Mouse (Mus musculus): ENCODE measurements at regions not wholly inside any gene's neighbourhood (a gene's known extent, or its start where the extent isn't known, plus 50 kb on each side); places are given as distances from the start of the nearest gene placed in this dataset.

- no peaks in the 10 kb centered on the region for H3K4me1 ChIP-seq (ENCODE audit: control insufficient read depth, insufficient read depth, low read length)
- H3K4me2 ChIP-seq (ENCODE audit: low read depth) = no peak overlapping the region
- no peak for DNase-seq (ENCODE audit: low spot score)
- H3K27me3 ChIP-seq (ENCODE audit: control insufficient read depth, insufficient read depth, low read length) = no peaks in the 10 kb centered on the region
- H3K36me3 ChIP-seq (ENCODE audit: control insufficient read depth, insufficient read depth, low read length) = no peaks in the 10 kb centered on the region
- no peak overlapping the region for H3K9ac ChIP-seq (ENCODE audit: low read length)
- H3K9me3 ChIP-seq (ENCODE audit: control insufficient read depth, low read length) = no peaks in the 10 kb centered on the region
- no peak for ATAC-seq (ENCODE audit: insufficient read depth, low FRiP score, low TSS enrichment)
- no peak overlapping the region for H3K4me3 ChIP-seq (ENCODE audit: low read depth, low read length)
- 91% methylated on average over 3 of the region's 3 CpGs for WGBS
- no peak overlapping the region for H3K27ac ChIP-seq (ENCODE audit: low read depth, low read length)
Observed at GRCm38 (mm10) chr11:40624126-40624778, 70.8 kb downstream of the Mat2b start.

GRCm38 (mm10) chr11:40620036-40620435 is 75.0 kb downstream of the Mat2b start:
- Histone ChIP-seq H3K36me3 (ENCODE audit: control insufficient read depth, insufficient read depth, low read length) (no peaks in the 10 kb centered on the region), H3K27ac (ENCODE audit: low read depth, low read length) (no peak overlapping the region), H3K4me2 (ENCODE audit: low read depth) (no peak overlapping the region), H3K27me3 (ENCODE audit: control insufficient read depth, insufficient read depth, low read length) (no peaks in the 10 kb centered on the region), H3K9ac (ENCODE audit: low read length) (no peak overlapping the region), H3K4me1 (ENCODE audit: control insufficient read depth, insufficient read depth, low read length) (no peaks in the 10 kb centered on the region), H3K4me3 (ENCODE audit: low read depth, low read length) (no peak overlapping the region), H3K9me3 (ENCODE audit: control insufficient read depth, low read length) (no peaks in the 10 kb centered on the region)
- 76% methylated on average over 7 of the region's 7 CpGs for WGBS
- ATAC-seq (ENCODE audit: insufficient read depth, low FRiP score, low TSS enrichment) = no peak
- no peak for DNase-seq (ENCODE audit: low spot score)

- ATAC-seq (ENCODE audit: insufficient read depth, low FRiP score, low TSS enrichment) = no peak
- H3K4me3 ChIP-seq (ENCODE audit: low read depth, low read length) = no peak overlapping the region
- H3K9me3 ChIP-seq (ENCODE audit: control insufficient read depth, low read length) = no peaks in the 10 kb centered on the region
- H3K36me3 ChIP-seq (ENCODE audit: control insufficient read depth, insufficient read depth, low read length) = no peaks in the 10 kb centered on the region
- peaks cover 15% of the 10 kb centered on the region for H3K4me1 ChIP-seq (ENCODE audit: control insufficient read depth, insufficient read depth, low read length)
- WGBS = 95% methylated on average over 9 of the region's 9 CpGs
- H3K9ac ChIP-seq (ENCODE audit: low read length) = no peak overlapping the region
- no peak overlapping the region for H3K27ac ChIP-seq (ENCODE audit: low read depth, low read length)
- no peak overlapping the region for H3K4me2 ChIP-seq (ENCODE audit: low read depth)
- no peaks in the 10 kb centered on the region for H3K27me3 ChIP-seq (ENCODE audit: control insufficient read depth, insufficient read depth, low read length)
- no peak for DNase-seq (ENCODE audit: low spot score)
Observed at GRCm38 (mm10) chr11:40603008-40603407, 92.0 kb downstream of the Mat2b start.

- Histone ChIP-seq H3K27ac (ENCODE audit: low read depth, low read length) (no peak overlapping the region), H3K4me1 (ENCODE audit: control insufficient read depth, insufficient read depth, low read length) (peaks cover 15% of the 10 kb centered on the region), H3K9me3 (ENCODE audit: control insufficient read depth, low read length) (no peaks in the 10 kb centered on the region), H3K4me2 (ENCODE audit: low read depth) (no peak overlapping the region), H3K27me3 (ENCODE audit: control insufficient read depth, insufficient read depth, low read length) (no peaks in the 10 kb centered on the region), H3K4me3 (ENCODE audit: low read depth, low read length) (no peak overlapping the region), H3K36me3 (ENCODE audit: control insufficient read depth, insufficient read depth, low read length) (no peaks in the 10 kb centered on the region), H3K9ac (ENCODE audit: low read length) (no peak overlapping the region)
- WGBS = 0% methylated on average over 1 of the region's 1 CpGs
- ATAC-seq (ENCODE audit: insufficient read depth, low FRiP score, low TSS enrichment) = no peak
- DNase-seq (ENCODE audit: low spot score) = peak; percentile 33
Observed at GRCm38 (mm10) chr11:40601572-40601909, 93.5 kb downstream of the Mat2b start.

GRCm38 (mm10) chr11:40600773-40601571 is 94.0 kb downstream of the Mat2b start:
- Histone ChIP-seq H3K4me1 (ENCODE audit: control insufficient read depth, insufficient read depth, low read length) (peaks cover 15% of the 10 kb centered on the region), H3K36me3 (ENCODE audit: control insufficient read depth, insufficient read depth, low read length) (no peaks in the 10 kb centered on the region), H3K9me3 (ENCODE audit: control insufficient read depth, low read length) (no peaks in the 10 kb centered on the region), H3K4me3 (ENCODE audit: low read depth, low read length) (no peak overlapping the region), H3K27me3 (ENCODE audit: control insufficient read depth, insufficient read depth, low read length) (no peaks in the 10 kb centered on the region), H3K27ac (ENCODE audit: low read depth, low read length) (no peak overlapping the region), H3K9ac (ENCODE audit: low read length) (no peak overlapping the region), H3K4me2 (ENCODE audit: low read depth) (0 out of 2 replicates have a peak overlapping the region, but pooled peaks have one; percentile 3)
- peak; percentile 11 for DNase-seq (ENCODE audit: low spot score)
- 20% methylated on average over 11 of the region's 11 CpGs for WGBS
- ATAC-seq (ENCODE audit: insufficient read depth, low FRiP score, low TSS enrichment) = 0 out of 2 replicates have a peak, but pooled peaks have one; percentile 42

- no peak overlapping the region for H3K27ac ChIP-seq (ENCODE audit: low read depth, low read length)
- DNase-seq (ENCODE audit: low spot score) = peak; percentile 61
- peak; percentile 22 for ATAC-seq (ENCODE audit: insufficient read depth, low FRiP score, low TSS enrichment)
- no peaks in the 10 kb centered on the region for H3K27me3 ChIP-seq (ENCODE audit: control insufficient read depth, insufficient read depth, low read length)
- no peaks in the 10 kb centered on the region for H3K36me3 ChIP-seq (ENCODE audit: control insufficient read depth, insufficient read depth, low read length)
- WGBS = 10% methylated on average over 15 of the region's 15 CpGs
- H3K4me3 ChIP-seq (ENCODE audit: low read depth, low read length) = no peak overlapping the region
- H3K9me3 ChIP-seq (ENCODE audit: control insufficient read depth, low read length) = no peaks in the 10 kb centered on the region
- H3K4me1 ChIP-seq (ENCODE audit: control insufficient read depth, insufficient read depth, low read length) = peaks cover 15% of the 10 kb centered on the region
- H3K9ac ChIP-seq (ENCODE audit: low read length) = no peak overlapping the region
- peak overlapping the region; percentile 3 for H3K4me2 ChIP-seq (ENCODE audit: low read depth)
Observed at GRCm38 (mm10) chr11:40599956-40600772, 94.8 kb downstream of the Mat2b start.

GRCm38 (mm10) chr11:40596347-40596746 is 98.7 kb downstream of the Mat2b start:
- Histone ChIP-seq H3K36me3 (ENCODE audit: control insufficient read depth, insufficient read depth, low read length) (no peaks in the 10 kb centered on the region), H3K9me3 (ENCODE audit: control insufficient read depth, low read length) (no peaks in the 10 kb centered on the region), H3K4me3 (ENCODE audit: low read depth, low read length) (no peak overlapping the region), H3K4me1 (ENCODE audit: control insufficient read depth, insufficient read depth, low read length) (peaks cover 14% of the 10 kb centered on the region), H3K9ac (ENCODE audit: low read length) (no peak overlapping the region), H3K27ac (ENCODE audit: low read depth, low read length) (no peak overlapping the region), H3K4me2 (ENCODE audit: low read depth) (no peak overlapping the region), H3K27me3 (ENCODE audit: control insufficient read depth, insufficient read depth, low read length) (no peaks in the 10 kb centered on the region)
- ATAC-seq (ENCODE audit: insufficient read depth, low FRiP score, low TSS enrichment) = no peak
- WGBS = 54% methylated on average over 3 of the region's 3 CpGs
- no peak for DNase-seq (ENCODE audit: low spot score)

GRCm38 (mm10) chr11:40592056-40592455 is 102.9 kb downstream of the Mat2b start:
- Histone ChIP-seq H3K27ac (ENCODE audit: low read depth, low read length) (no peak overlapping the region), H3K9ac (ENCODE audit: low read length) (no peak overlapping the region), H3K4me3 (ENCODE audit: low read depth, low read length) (no peak overlapping the region), H3K27me3 (ENCODE audit: control insufficient read depth, insufficient read depth, low read length) (no peaks in the 10 kb centered on the region), H3K9me3 (ENCODE audit: control insufficient read depth, low read length) (no peaks in the 10 kb centered on the region), H3K4me2 (ENCODE audit: low read depth) (no peak overlapping the region), H3K4me1 (ENCODE audit: control insufficient read depth, insufficient read depth, low read length) (no peaks in the 10 kb centered on the region), H3K36me3 (ENCODE audit: control insufficient read depth, insufficient read depth, low read length) (no peaks in the 10 kb centered on the region)
- ATAC-seq (ENCODE audit: insufficient read depth, low FRiP score, low TSS enrichment) = no peak
- no peak for DNase-seq (ENCODE audit: low spot score)
- 83% methylated on average over 4 of the region's 4 CpGs for WGBS
